Mouse (Mus musculus) C2C12 (cell line): ENCODE results near the gene A930033H14Rik.

Source experiments
- CTCF ChIP-seq: IDR thresholded peaks from one replicate; pipeline ENCODE4 v1.5.1; 2011; ENCODE audit not compliant: control insufficient read depth, insufficient read depth, insufficient read length
- USF1 ChIP-seq: IDR thresholded peaks from one replicate; pipeline ENCODE4 v1.6.1; 2011; ENCODE audit warnings: low read depth, mild to moderate bottlenecking, control low read depth, moderate library complexity

DNA sequence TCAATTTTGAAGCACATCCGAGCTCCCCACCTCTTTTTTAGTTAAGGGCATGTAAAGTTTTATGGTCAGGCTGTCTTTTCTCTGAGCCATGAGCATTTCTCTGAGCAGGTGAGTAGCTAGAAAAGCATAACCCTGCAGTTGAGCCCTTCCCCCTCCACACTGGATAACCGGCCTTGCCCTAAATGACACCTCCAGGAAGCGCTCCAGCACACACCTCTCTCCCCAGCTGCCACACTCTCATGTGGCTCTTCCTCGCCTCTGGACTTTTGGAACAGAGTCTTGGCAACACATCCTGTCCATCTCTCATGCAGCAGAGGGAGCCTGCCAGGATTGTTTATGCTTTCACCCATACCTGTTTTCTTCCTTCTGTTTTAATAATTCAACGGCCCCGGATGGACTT is 7.4 kb upstream of the A930033H14Rik start:
- TF ChIP-seq CTCF (no peak), USF1 (no peak)
